In genomic region chr12:33128702-33129101, GRCm38 (mm10) we compare ENCODE assay signal across 16 mouse cellular contexts. TPM values are rescaled to one million over a fixed set of nuclear protein-coding genes. Genes with fewer than 3 reads are reported as not detected.
DNase-seq lines count a peak whose midpoint lies in the region; ATAC-seq lines count a peak whose summit lies in the region.
"Had no signal": no experiment of that assay in that cellular context is flagged by ENCODE, and none has a peak within 500 bp of the region (broad histone marks: within the 10 kb centered on the region; RNA-seq: fewer than 3 reads in every experiment).

No protein-coding gene starts in this region.

- ATAC-seq in heart, embryonic 12.5 days (ENCODE audit: insufficient number of reproducible peaks, low FRiP score), result no peak
- ATAC-seq in midbrain, embryonic 11.5 days (ENCODE audit: low FRiP score), result peak; percentile 54
- ATAC-seq in midbrain, embryonic 14.5 days (ENCODE audit: low FRiP score, low TSS enrichment), result no peak
- ATAC-seq: lung, postnatal 0 days had no signal

- DNase-seq in heart, embryonic 10.5 days (ENCODE audit: low spot score), result no peak
- DNase-seq in midbrain, embryonic 11.5 days (ENCODE audit: low spot score, missing footprints), result no peak
- DNase-seq in midbrain, embryonic 14.5 days, result no peak
- DNase-seq in adipocyte (ENCODE audit: low spot score), result peak; percentile 47
- peak; percentile 20 for DNase-seq in naive thymus-derived CD4-positive, alpha-beta T cell, adult 2 months (ENCODE audit: low read depth)
- no peak for DNase-seq in lung, postnatal 36 days
- DNase-seq: cerebellum, postnatal 10 days; right cerebral cortex, postnatal 25 days; thymus, postnatal 36 days had no signal

- no peak overlapping the region for H3K4me3 ChIP-seq in heart, embryonic 10.5 days
- no peak overlapping the region for H3K4me3 ChIP-seq in heart, embryonic 12.5 days
- H3K4me3 ChIP-seq in midbrain, embryonic 11.5 days (ENCODE audit: low read depth, low read length), result no peak overlapping the region
- no peak overlapping the region for H3K4me3 ChIP-seq in midbrain, embryonic 14.5 days (replicated peaks; ENCODE audit: low read depth, low read length)
- H3K4me3 ChIP-seq: embryonic facial prominence, embryonic 12.5 days; erythroblast, embryonic 14.5 days; liver, embryonic 15.5 days had no signal

- no peak overlapping the region for H3K4me2 ChIP-seq in heart, embryonic 12.5 days
- H3K4me2 ChIP-seq in midbrain, embryonic 11.5 days, result no peak overlapping the region
- no peak overlapping the region for H3K4me2 ChIP-seq in midbrain, embryonic 14.5 days (ENCODE audit: low read length)
- H3K4me2 ChIP-seq: embryonic facial prominence, embryonic 12.5 days; liver, embryonic 15.5 days had no signal

- H3K27me3 ChIP-seq in heart, embryonic 10.5 days (ENCODE audit: insufficient read depth, poor library complexity, severe bottlenecking), result no peaks in the 10 kb centered on the region
- no peaks in the 10 kb centered on the region for H3K27me3 ChIP-seq in heart, embryonic 12.5 days (replicated peaks)
- H3K27me3 ChIP-seq in midbrain, embryonic 11.5 days (ENCODE audit: control insufficient read depth, insufficient read depth, low read length), result no peaks in the 10 kb centered on the region
- no peaks in the 10 kb centered on the region for H3K27me3 ChIP-seq in midbrain, embryonic 14.5 days (ENCODE audit: control insufficient read depth, insufficient read depth, low read length)
- H3K27me3 ChIP-seq: CH12.LX; embryonic facial prominence, embryonic 12.5 days had no signal

- H3K9me3 ChIP-seq in heart, embryonic 10.5 days, result no peaks in the 10 kb centered on the region
- H3K9me3 ChIP-seq in heart, embryonic 12.5 days (replicated peaks), result no peaks in the 10 kb centered on the region
- no peaks in the 10 kb centered on the region for H3K9me3 ChIP-seq in midbrain, embryonic 11.5 days (ENCODE audit: control insufficient read depth, low read length)
- no peaks in the 10 kb centered on the region for H3K9me3 ChIP-seq in midbrain, embryonic 14.5 days (ENCODE audit: control insufficient read depth, low read length)
- H3K9me3 ChIP-seq: embryonic facial prominence, embryonic 12.5 days; liver, embryonic 15.5 days had no signal

- H3K9ac ChIP-seq in heart, embryonic 12.5 days, result no peak overlapping the region
- no peak overlapping the region for H3K9ac ChIP-seq in midbrain, embryonic 11.5 days (ENCODE audit: low read length)
- H3K9ac ChIP-seq in midbrain, embryonic 14.5 days (replicated peaks; ENCODE audit: low read length), result no peak overlapping the region
- H3K9ac ChIP-seq: embryonic facial prominence, embryonic 12.5 days; liver, embryonic 15.5 days had no signal

- 0 out of 2 replicates have a peak overlapping the region, but pooled peaks have one; percentile 29 for H3K27ac ChIP-seq in heart, embryonic 10.5 days
- no peak overlapping the region for H3K27ac ChIP-seq in heart, embryonic 12.5 days (ENCODE audit: poor library complexity, severe bottlenecking)
- no peak overlapping the region for H3K27ac ChIP-seq in midbrain, embryonic 11.5 days (ENCODE audit: low read depth, low read length)
- H3K27ac ChIP-seq in midbrain, embryonic 14.5 days (replicated peaks; ENCODE audit: low read depth, low read length), result no peak overlapping the region
- H3K27ac ChIP-seq: embryonic facial prominence, embryonic 12.5 days; liver, embryonic 15.5 days had no signal

- 68% methylated on average over 7 of the region's 7 CpGs for WGBS in heart, embryonic 10.5 days
- WGBS in heart, embryonic 12.5 days, result 66% methylated on average over 7 of the region's 7 CpGs
- WGBS in midbrain, embryonic 11.5 days, result 60% methylated on average over 7 of the region's 7 CpGs
- WGBS in midbrain, embryonic 14.5 days, result 46% methylated on average over 7 of the region's 7 CpGs

- no peaks in the 10 kb centered on the region for H3K36me3 ChIP-seq in heart, embryonic 10.5 days
- no peaks in the 10 kb centered on the region for H3K36me3 ChIP-seq in heart, embryonic 12.5 days
- no peaks in the 10 kb centered on the region for H3K36me3 ChIP-seq in midbrain, embryonic 11.5 days (ENCODE audit: control insufficient read depth, insufficient read depth, low read length)
- no peaks in the 10 kb centered on the region for H3K36me3 ChIP-seq in midbrain, embryonic 14.5 days (ENCODE audit: control insufficient read depth, insufficient read depth, low read length)
- H3K36me3 ChIP-seq: embryonic facial prominence, embryonic 12.5 days; liver, embryonic 15.5 days had no signal

- peaks cover 14% of the 10 kb centered on the region for H3K4me1 ChIP-seq in heart, embryonic 10.5 days
- H3K4me1 ChIP-seq in heart, embryonic 12.5 days (replicated peaks), result peaks cover 9% of the 10 kb centered on the region
- peaks cover 4% of the 10 kb centered on the region; the same call in 1 of the 2 replicates for H3K4me1 ChIP-seq in midbrain, embryonic 11.5 days (ENCODE audit: control insufficient read depth, insufficient read depth, low read length)
- peaks cover 12% of the 10 kb centered on the region for H3K4me1 ChIP-seq in midbrain, embryonic 14.5 days (ENCODE audit: control insufficient read depth, insufficient read depth, low read length)

RNA-seq across cellular contexts. Expression of gene Atxn7l1, which starts 18.8 kb away (rescaled TPM):
- 11.5 and 13.6 TPM in 2 replicates for polyA plus RNA-seq in heart, embryonic 10.5 days (2016; fragmentation: Nextera tagmentation; extraction: Ambion mirVana)
- 11.1 and 11.4 TPM in 2 replicates for polyA plus RNA-seq in heart, embryonic 12.5 days (2016; fragmentation: Nextera tagmentation; extraction: Ambion mirVana)
- polyA plus RNA-seq in midbrain, embryonic 11.5 days (2014; fragmentation: Nextera tagmentation; extraction: Ambion mirVana), result 16.9 and 17.0 TPM in 2 replicates
- polyA plus RNA-seq in midbrain, embryonic 14.5 days (2014; fragmentation: Nextera tagmentation; extraction: Ambion mirVana), result 22.6 and 23.9 TPM in 2 replicates

RNA-seq across cellular contexts. Expression of gene Cdhr3, which starts 36.0 kb away (rescaled TPM):
- 0.43 and 0.59 TPM in 2 replicates for polyA plus RNA-seq in heart, embryonic 10.5 days (2016; fragmentation: Nextera tagmentation; extraction: Ambion mirVana)
- 0.10 and 0.18 TPM in 2 replicates for polyA plus RNA-seq in heart, embryonic 12.5 days (2016; fragmentation: Nextera tagmentation; extraction: Ambion mirVana)
- not detected in 2 replicates for polyA plus RNA-seq in midbrain, embryonic 11.5 days (2014; fragmentation: Nextera tagmentation; extraction: Ambion mirVana)
- polyA plus RNA-seq in midbrain, embryonic 14.5 days (2014; fragmentation: Nextera tagmentation; extraction: Ambion mirVana), result 0.08 and 0.28 TPM in 2 replicates
- polyA plus RNA-seq: embryonic facial prominence, embryonic 12.5 days; erythroblast, embryonic 14.5 days; kidney, adult 2 months had no signal

Comparison
In these comparisons a context has a peak if more than half of its experiments do, and no peak if none do; other contexts are left out.
1. DNase-seq: peak in adipocyte (single experiment) and naive thymus-derived CD4-positive, alpha-beta T cell, adult 2 months (single experiment); none in heart, embryonic 10.5 days (single experiment), midbrain, embryonic 11.5 days (single experiment), midbrain, embryonic 14.5 days (single experiment) and lung, postnatal 36 days (single experiment).